Mouse (Mus musculus) right cerebral cortex, adult 2 months (tissue): ENCODE results near the gene Atad5.

Source experiments
- DNase-seq, 2 experiments: peaks; one replicate each; pipeline ENCODE4 v3.0.0; 2021 to 2022; ENCODE audit warnings: low spot score in 2 of 2

Gene Atad5

GRCm38 (mm10) chr11:80080826-80081728 lies 8.1 kb upstream of the Atad5 start, which contains the start of gene Crlf3:
Crlf3 (minus strand) TSS chr11:80080991.
- DNase-seq: peak; percentile 77 to 87

- DNase-seq: no peak
Measured at GRCm38 (mm10) chr11:80081786-80082319, 7.3 kb upstream of the Atad5 start.

- DNase-seq: no peak
Measured at GRCm38 (mm10) chr11:80085356-80086055, 3.7 kb upstream of the Atad5 start.

GRCm38 (mm10) chr11:80086844-80087243 lies 2.4 kb upstream of the Atad5 start:
- DNase-seq: peak; percentile 82 to 91

DNA sequence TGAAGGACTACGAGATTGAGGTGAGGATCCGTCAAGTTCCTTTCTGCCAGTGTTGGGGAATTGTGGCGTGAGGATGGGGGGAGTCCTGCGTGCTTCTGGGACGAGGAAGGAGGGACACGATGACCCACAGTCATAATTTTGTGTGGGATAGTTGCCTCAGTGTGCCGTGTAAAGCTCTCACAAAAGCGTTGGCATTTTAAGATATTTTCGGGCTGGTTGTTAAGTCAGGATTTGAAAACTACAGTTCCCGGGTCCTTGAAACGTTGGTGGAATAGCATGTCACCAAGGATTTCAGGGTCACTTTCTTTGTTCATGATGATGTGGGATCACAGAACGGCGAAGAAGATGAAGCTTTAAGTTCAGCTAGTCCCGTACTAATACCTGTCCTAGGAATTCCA lies 616 bp downstream of the Atad5 start:
- no peak for DNase-seq

GRCm38 (mm10) chr11:80090555-80091164 lies 1.5 kb downstream of the Atad5 start:
- no peak for DNase-seq

GRCm38 (mm10) chr11:80098444-80099056 lies 9.3 kb downstream of the Atad5 start:
- no peak for DNase-seq

DNA sequence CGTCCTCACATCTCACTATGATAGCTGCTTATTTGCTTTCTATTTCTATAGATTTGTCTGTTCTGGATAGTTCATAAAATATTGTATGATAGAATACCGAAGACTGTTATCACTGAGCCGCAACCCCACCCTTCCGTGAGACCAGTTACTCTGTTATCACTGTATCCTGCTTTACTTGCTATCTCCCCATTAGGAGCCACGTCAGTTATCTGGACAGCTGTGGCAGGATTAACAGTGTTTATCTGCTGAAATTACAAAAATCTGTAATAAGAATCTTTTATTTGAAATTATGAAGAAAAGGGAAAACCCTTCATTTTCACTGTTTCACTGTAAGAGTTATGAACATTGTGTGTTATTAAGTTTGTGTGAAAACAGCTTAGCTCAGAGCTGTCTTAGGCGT lies 12.1 kb downstream of the Atad5 start:
- DNase-seq: no peak

DNA sequence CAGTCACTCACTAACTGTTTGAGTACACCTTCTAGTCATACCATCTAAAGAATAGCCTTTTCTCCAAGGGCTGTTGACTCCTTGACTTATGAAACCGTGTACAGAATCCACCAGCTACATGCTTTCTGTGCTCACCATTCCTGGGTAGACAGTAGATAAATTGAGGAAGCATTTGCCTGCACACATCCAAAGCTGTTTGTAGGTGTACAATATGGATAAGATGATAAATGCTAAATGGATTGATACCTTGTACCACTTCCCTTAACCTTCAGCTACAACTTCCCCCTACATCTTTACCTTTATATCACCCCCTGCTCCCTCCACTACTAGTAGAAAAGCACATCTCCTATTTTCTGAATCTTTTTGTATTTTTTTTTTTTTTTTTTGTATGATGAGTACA lies 15.2 kb downstream of the Atad5 start:
- DNase-seq: no peak

- DNase-seq: no peak
Measured at GRCm38 (mm10) chr11:80116411-80116810, 27.2 kb downstream of the Atad5 start.

- no peak for DNase-seq
Measured at GRCm38 (mm10) chr11:80132050-80132449, 42.9 kb downstream of the Atad5 start.

DNA sequence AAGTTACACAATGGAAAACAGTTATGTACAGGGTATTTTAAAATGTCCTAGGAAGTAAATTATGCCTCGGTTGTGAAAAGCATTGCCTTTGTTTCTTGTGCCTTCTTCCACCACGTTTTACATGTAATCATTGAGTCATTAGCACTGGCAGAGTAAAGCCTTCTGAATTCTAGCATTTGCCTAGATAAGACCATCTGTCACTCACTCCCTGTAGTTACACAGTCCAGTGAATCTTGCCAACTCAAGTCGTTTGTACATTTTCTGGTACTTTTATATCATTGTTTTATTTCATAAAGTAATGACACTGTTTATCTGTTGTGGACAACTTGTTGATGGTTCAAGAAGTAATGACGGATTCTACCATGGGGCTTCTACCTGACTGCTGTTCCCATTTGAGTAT lies 45.5 kb downstream of the Atad5 start:
- no peak for DNase-seq

DNA sequence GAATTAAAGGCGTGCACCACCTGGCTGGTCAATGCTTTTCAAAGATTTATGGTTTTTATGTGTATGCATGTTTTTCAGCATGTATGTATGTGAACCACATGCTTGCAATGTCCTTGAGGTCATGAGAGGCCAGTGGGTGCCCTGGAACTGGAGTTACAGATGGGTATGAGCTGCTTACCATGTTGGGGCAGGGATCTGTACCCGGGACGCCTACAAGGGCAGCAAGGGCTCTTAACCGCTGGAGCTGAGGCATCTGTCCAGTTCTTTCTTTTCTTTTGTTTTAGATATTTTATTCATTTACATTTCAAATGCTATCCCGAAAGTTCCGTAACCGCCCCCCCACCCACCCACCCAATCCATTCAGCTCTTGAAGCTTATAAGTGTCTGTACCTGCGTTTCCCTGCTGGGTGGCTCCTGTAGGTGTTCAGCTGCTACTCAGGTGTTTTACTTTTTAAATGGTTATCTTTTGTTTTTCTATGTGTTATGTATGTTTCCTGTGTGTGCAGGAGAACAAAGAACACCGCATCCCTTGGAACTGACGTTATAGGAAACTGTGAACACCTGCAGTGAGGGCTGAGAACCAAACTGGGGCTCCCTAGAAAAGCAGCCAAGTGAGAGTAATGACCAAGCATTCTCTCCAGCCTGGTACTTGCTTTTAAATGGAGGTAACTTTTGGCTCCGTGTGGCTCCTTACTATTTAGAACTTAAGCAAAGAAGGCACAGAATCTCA lies 46.9 kb downstream of the Atad5 start:
- no peak for DNase-seq

- DNase-seq: no peak
Measured at GRCm38 (mm10) chr11:80136786-80137185, 47.6 kb downstream of the Atad5 start.

DNA sequence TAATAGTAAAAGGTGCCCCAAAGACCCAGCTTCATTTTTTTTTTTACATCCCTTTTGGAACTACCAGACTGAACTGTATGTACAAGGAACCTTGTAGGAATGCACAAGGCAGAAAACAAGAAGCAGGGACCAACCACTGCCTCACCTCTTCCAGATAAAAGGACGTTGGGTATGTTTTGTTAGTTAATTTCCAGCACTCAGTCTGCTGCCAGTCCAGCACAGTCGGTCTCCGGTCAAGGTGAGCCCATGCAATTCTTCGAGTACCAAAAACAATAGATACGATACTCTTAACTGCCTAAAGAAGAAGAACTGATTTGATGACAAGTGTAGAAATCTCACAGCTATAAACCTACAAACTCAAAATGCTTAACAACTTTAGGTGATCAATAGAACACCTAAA lies 48.6 kb downstream of the Atad5 start:
- no peak for DNase-seq

- peak; percentile 83 to 92 for DNase-seq
Measured at GRCm38 (mm10) chr11:80141825-80142521, 52.8 kb downstream of the Atad5 start, which contains the start of gene Tefm. Tefm (minus strand) TSS chr11:80142175.

DNA sequence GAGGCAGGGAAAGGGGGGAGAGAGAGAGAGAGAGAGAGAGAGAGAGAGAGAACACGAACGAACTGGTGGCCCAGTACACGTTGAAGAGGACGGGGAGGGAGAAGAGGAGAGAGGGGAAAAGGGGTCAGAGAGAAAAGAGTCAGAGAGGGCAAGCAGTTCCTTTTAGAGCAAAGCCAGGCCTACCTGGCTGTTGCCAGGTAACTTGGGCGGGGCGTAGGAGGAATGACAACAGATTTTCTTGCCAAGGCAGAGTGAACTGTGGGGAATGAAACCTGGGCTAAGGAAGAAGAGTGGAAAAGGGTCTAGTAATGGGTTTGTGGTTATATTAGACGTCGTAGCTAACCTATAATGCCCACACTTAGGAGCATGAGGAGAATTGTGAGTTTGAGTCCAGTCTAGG lies 53.7 kb downstream of the Atad5 start:
- no peak for DNase-seq

- no peak for DNase-seq
Measured at GRCm38 (mm10) chr11:80145787-80146275, 56.6 kb downstream of the Atad5 start.

- DNase-seq: no peak
Measured at GRCm38 (mm10) chr11:80147748-80148147, 58.5 kb downstream of the Atad5 start.

- no peak for DNase-seq
Measured at GRCm38 (mm10) chr11:80148313-80148712, 59.1 kb downstream of the Atad5 start.
